Mouse (Mus musculus): ENCODE measurements around the gene Gosr2.

GRCm38 (mm10) chr11:103733961-103734360 lies 36.3 kb upstream of the Gosr2 start:
- no peak for TF ChIP-seq GATA1 (IDR thresholded peaks at IDR 0.05; ENCODE audit: low read length)
- TF ChIP-seq TAL1 (IDR thresholded peaks at IDR 0.05; ENCODE audit: low read length): no peak
